Mouse (Mus musculus) erythroblast, embryonic 14.5 days (primary cell): ENCODE data around the gene Cemip. TPM values are rescaled to one million over a fixed set of nuclear protein-coding genes. Genes with fewer than 3 reads are reported as not detected.
A peak's percentile ranks its signal among the peaks of the same experiment; 100 is the strongest.

ENCODE experiments used
- H3K27me3 ChIP-seq: 2 replicates; pipeline ENCODE4 v1.6.1; 2012; ENCODE audit warnings: inconsistent platforms; ENCODE audit not compliant: control insufficient read depth
- H3K36me3 ChIP-seq: 2 replicates; pipeline ENCODE4 v1.6.1; 2012; ENCODE audit warnings: mild to moderate bottlenecking, inconsistent platforms; ENCODE audit not compliant: control insufficient read depth
- H3K4me1 ChIP-seq: 2 replicates; pipeline ENCODE4 v1.6.1; 2012; ENCODE audit warnings: inconsistent platforms; ENCODE audit not compliant: control insufficient read depth
- H3K4me3 ChIP-seq: replicated peaks from 2 replicates; pipeline ENCODE3; 2012; ENCODE audit warnings: moderate library complexity, mild to moderate bottlenecking, inconsistent platforms
- H3K9me3 ChIP-seq: 2 replicates; pipeline ENCODE4 v1.6.1; 2012; ENCODE audit warnings: low read length, inconsistent platforms, mixed read lengths; ENCODE audit not compliant: control insufficient read depth
- GATA1 ChIP-seq: IDR thresholded peaks from 2 replicates; pipeline ENCODE4 v1.6.1; 2012; ENCODE audit warnings: low read length, inconsistent platforms, mixed read lengths
- TAL1 ChIP-seq: IDR thresholded peaks from 3 replicates; pipeline ENCODE4 v1.6.1; 2012; ENCODE audit warnings: low read length, inconsistent platforms, mixed read lengths
- polyA plus RNA-seq: library from polyadenylated mRNA; stranded (reverse); fragments of >175 nt; gene quantifications from 2 replicates; pipeline ENCODE4 v1.2.3, GENCODE M21; 2012

Gene Cemip
- polyA plus RNA-seq, 1 experiment, result 0.01 TPM

DNA sequence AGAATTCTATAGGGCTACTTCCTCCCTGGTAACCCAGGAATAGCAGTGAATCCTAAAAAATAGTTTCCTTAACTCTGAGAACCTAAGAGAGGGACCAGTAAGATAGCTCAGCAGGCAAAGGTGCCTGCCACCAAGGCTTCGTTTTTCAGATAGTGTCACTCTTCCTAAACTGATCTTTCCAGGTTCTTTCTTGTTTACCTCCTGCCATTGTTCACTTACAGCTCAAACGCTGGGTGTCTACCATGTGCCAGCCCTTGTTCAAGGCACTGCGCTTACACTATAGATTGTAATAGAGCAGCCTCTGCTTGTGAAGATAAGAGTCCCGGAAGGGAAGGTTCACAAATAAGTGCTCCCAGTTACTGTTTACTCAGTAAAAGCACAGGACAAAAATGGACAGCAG is 200.5 kb downstream of the Cemip start:
- peaks cover 39% of the 10 kb centered on the region for H3K36me3 ChIP-seq
- H3K9me3 ChIP-seq, result no peaks in the 10 kb centered on the region; the same call in 1 of the 2 replicates
- TF ChIP-seq GATA1 (peak; percentile 66), TAL1 (peak; percentile 71)
- peak overlapping the region; percentile 94 for H3K4me3 ChIP-seq
- peaks cover 75% of the 10 kb centered on the region for H3K4me1 ChIP-seq
- no peaks in the 10 kb centered on the region for H3K27me3 ChIP-seq

- Histone ChIP-seq H3K9me3 (no peaks in the 10 kb centered on the region; the same call in 1 of the 2 replicates), H3K4me3 (peak overlapping the region; percentile 94), H3K27me3 (no peaks in the 10 kb centered on the region), H3K4me1 (peaks cover 75% of the 10 kb centered on the region), H3K36me3 (peaks cover 46% of the 10 kb centered on the region)
- TF ChIP-seq TAL1 (peak; percentile 81), GATA1 (peak; percentile 80)
Observed at GRCm38 (mm10) chr7:83884921-83885532, 201.3 kb downstream of the Cemip start.

DNA sequence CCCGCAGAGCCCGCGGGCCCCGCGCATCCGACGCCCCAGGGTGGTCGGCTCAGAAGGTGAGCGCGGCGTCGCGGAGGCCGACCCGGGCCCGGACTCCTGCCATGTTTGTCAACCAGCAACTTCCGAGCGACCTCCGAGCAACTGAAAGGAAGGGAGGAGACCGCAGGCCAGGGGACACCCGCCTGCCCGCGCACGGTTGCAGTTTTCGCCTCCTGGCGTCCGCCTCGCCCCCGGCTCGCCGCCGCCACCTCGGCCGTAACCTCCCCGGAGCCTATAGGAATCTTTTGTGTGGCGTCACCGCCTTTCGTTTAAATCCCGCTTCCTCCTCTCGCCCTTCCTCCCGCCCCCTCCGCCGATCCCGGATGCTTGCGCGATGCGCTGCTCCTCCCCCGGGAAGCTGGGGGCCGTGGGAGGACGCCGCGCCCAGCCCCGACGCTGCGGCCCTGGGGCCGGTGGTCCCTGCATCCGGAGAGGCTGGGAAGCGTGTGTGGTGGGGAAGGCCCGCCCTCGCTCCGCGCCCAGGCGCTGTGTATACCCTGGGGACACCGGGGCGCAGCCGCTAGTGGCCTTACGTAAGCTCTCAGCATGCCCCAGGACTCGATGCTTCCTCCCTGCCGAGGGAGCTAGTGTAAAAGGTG is 202.2 kb downstream of the Cemip start, which contains the start of the genes Tlnrd1 and Mesd:
Tlnrd1 (minus strand) TSS at position 285 of the 638 bp plus-strand sequence.
Mesd (plus strand) TSS at position 446 of the 638 bp plus-strand sequence.
- H3K27me3 ChIP-seq, result no peaks in the 10 kb centered on the region
- no peaks in the 10 kb centered on the region; the same call in 1 of the 2 replicates for H3K9me3 ChIP-seq
- H3K4me1 ChIP-seq, result peaks cover 69% of the 10 kb centered on the region
- H3K36me3 ChIP-seq, result peaks cover 55% of the 10 kb centered on the region
- no peak for TF ChIP-seq TAL1
- no peak for TF ChIP-seq GATA1
- H3K4me3 ChIP-seq, result peak within 1 kb of the TSS; percentile 94

DNA sequence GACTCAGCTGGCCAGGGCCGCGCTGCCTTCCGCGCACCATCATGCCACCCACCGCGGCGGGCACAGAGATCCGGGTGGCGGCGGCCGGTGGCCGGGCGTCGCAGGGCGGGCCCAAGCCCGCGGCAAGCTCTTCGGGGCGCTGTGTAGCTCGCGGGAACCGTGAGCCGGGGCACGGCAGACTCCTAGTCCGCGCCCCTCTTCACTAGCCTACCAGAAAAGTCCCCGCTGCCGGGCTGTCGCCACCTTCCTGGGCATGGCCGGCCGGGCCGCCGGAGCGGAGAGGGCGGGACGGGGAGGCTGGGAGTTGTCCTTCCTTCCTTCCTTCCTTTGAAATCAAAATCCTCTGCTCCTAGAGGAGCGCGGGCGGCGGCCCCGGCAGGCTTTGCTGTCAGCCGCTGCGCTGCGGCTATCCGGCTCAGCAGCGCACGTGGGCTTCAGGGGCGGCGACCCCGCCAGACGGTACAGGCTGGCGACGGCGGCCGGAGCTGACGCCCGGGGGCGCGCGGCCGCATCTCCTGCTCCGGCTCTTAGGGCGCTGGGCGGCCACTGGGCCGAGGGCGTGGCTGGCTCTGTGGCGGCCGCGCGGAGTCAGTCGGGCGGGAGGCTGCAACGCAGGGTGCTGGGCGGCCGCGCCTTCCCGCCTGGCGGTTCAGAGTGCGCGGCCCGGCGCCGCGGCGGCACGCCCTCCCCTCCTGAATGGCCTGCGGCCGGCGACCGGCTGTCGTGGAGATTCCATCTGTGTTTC is 202.9 kb downstream of the Cemip start:
- Histone ChIP-seq H3K4me3 (peak overlapping the region; percentile 94), H3K4me1 (peaks cover 67% of the 10 kb centered on the region), H3K36me3 (peaks cover 60% of the 10 kb centered on the region), H3K27me3 (no peaks in the 10 kb centered on the region), H3K9me3 (no peaks in the 10 kb centered on the region; the same call in 1 of the 2 replicates)
- TF ChIP-seq GATA1, result no peak
- no peak for TF ChIP-seq TAL1

Other genes with a start within 250 kb of the Cemip start
- 14.7 and 14.8 TPM in 2 replicates for gene Tlnrd1, start 202.2 kb downstream of the Cemip start, polyA plus RNA-seq
- gene Mesd, start 202.0 kb downstream of the Cemip start, polyA plus RNA-seq, result 0.54 and 1.1 TPM in 2 replicates
- 0.47 and 0.63 TPM in 2 replicates for gene Abhd17c, start 65.4 kb upstream of the Cemip start, polyA plus RNA-seq